In genomic region chr2:145167664-145168360, GRCm38 (mm10) we compare ENCODE assay signal across 8 mouse cellular contexts. TPM values are rescaled to one million over a fixed set of nuclear protein-coding genes. Genes with fewer than 3 reads are reported as not detected.
DNase-seq lines count a peak whose midpoint lies in the region; ATAC-seq and TF ChIP-seq lines count a peak whose summit lies in the region.

Slc24a3 (plus strand) TSS chr2:145167754.

- H3K27ac ChIP-seq in gastrocnemius, adult 2 months: peak within 1 kb of the TSS; percentile 76
- H3K27ac ChIP-seq in hindbrain, embryonic 15.5 days (replicated peaks): peak within 1 kb of the TSS; percentile 94

- DNase-seq in R1 (ENCODE audit: low read depth, low spot score): peak; percentile 48
- peak; percentile 87 to 90 for DNase-seq in cerebellum, postnatal 25 days
- DNase-seq in gastrocnemius, adult 2 months: peak; percentile 91
- DNase-seq in layer of hippocampus, postnatal 36 days: peak; percentile 81 to 85
- peak; percentile 83 for DNase-seq in lung, postnatal 14 days
- peak; percentile 28 for DNase-seq in retina, adult 2 months (ENCODE audit: low read depth, low spot score)
- DNase-seq in urinary bladder, adult 18-20 months (ENCODE audit: low spot score in 2 of 2): peak; percentile 51 to 58

- intact Hi-C loops in gastrocnemius, adult 2 months (cut with DNase I): no loop called here

- no peaks in the 10 kb centered on the region for H3K9me3 ChIP-seq in hindbrain, embryonic 15.5 days

- peak; percentile 71 for TF ChIP-seq CTCF in gastrocnemius, adult 2 months (IDR thresholded peaks at IDR 0.05)

- peak within 1 kb of the TSS; percentile 81 for H3K4me3 ChIP-seq in gastrocnemius, adult 2 months
- peak within 1 kb of the TSS; percentile 62 for H3K4me3 ChIP-seq in hindbrain, embryonic 15.5 days

- H3K4me2 ChIP-seq in hindbrain, embryonic 15.5 days: peak within 1 kb of the TSS; percentile 83

- WGBS in hindbrain, embryonic 15.5 days: 0% methylated on average over 73 of the region's 100 CpGs

- H3K9ac ChIP-seq in hindbrain, embryonic 15.5 days: peak within 1 kb of the TSS; percentile 81

- H3K36me3 ChIP-seq in hindbrain, embryonic 15.5 days: no peaks in the 10 kb centered on the region

- peaks cover 22% of the 10 kb centered on the region for H3K4me1 ChIP-seq in hindbrain, embryonic 15.5 days (replicated peaks)

- ATAC-seq in hindbrain, embryonic 15.5 days (ENCODE audit: low FRiP score, low read depth): peak; percentile 93

- H3K27me3 ChIP-seq in hindbrain, embryonic 15.5 days: no peaks in the 10 kb centered on the region

RNA-seq across cellular contexts. Expression of gene Slc24a3, which starts in this region (rescaled TPM):
- 1 to 10 TPM; 1.3 to 2.0 TPM for total RNA-seq in gastrocnemius, adult 2 months (2021)
- polyA plus RNA-seq in hindbrain, embryonic 15.5 days (2015; fragmentation: Nextera tagmentation; extraction: Ambion mirVana): 20.0 and 22.8 TPM in 2 replicates
- total RNA-seq in layer of hippocampus, postnatal 36 days (2021): 100 to 1,000 TPM; 182 to 185 TPM

Comparison
In these comparisons a context has a peak if more than half of its experiments do, and no peak if none do; other contexts are left out.
1. Peak in every context shown above with its lines: DNase-seq, ATAC-seq, H3K4me3 ChIP-seq and H3K27ac ChIP-seq.
2. RNA of gene Slc24a3 (total RNA-seq): 182 to 185 TPM in layer of hippocampus, postnatal 36 days; 1.3 to 2.0 TPM in gastrocnemius, adult 2 months; every median in the first group is over 10 times any median in the second.
3. DNase-seq: peak in every context shown above with its lines; median percentile 91 in gastrocnemius, adult 2 months; 88 in cerebellum, postnatal 25 days; 83 in layer of hippocampus, postnatal 36 days; 83 in lung, postnatal 14 days; 54 in urinary bladder, adult 18-20 months; 48 in R1; 28 in retina, adult 2 months.